Mouse (Mus musculus) liver, postnatal 0 days (tissue): ENCODE results near the gene Spic.

Source experiments
- CTCF ChIP-seq: sonication (generic); IDR thresholded peaks from 2 replicates; pipeline ENCODE4 v1.5.1; 2016; ENCODE audit warnings: antibody characterized with exemption, low read depth
- EP300 ChIP-seq: IDR thresholded peaks from 2 replicates; pipeline ENCODE4 v1.6.1; 2016; ENCODE audit warnings: antibody characterized with exemption, low read depth, mild to moderate bottlenecking

- no peak for TF ChIP-seq CTCF
- TF ChIP-seq EP300: no peak
Measured at GRCm38 (mm10) chr10:88672825-88673224, 12.0 kb downstream of the Spic start.
